Mouse (Mus musculus): ENCODE measurements around the gene Gigyf1. TPM values are rescaled to one million over a fixed set of nuclear protein-coding genes. Genes with fewer than 3 reads are reported as not detected.

Gene Gigyf1
- total RNA-seq, 4 experiments from 2014 or later, result 25.5 to 37.3 (median 27.2) TPM

DNA sequence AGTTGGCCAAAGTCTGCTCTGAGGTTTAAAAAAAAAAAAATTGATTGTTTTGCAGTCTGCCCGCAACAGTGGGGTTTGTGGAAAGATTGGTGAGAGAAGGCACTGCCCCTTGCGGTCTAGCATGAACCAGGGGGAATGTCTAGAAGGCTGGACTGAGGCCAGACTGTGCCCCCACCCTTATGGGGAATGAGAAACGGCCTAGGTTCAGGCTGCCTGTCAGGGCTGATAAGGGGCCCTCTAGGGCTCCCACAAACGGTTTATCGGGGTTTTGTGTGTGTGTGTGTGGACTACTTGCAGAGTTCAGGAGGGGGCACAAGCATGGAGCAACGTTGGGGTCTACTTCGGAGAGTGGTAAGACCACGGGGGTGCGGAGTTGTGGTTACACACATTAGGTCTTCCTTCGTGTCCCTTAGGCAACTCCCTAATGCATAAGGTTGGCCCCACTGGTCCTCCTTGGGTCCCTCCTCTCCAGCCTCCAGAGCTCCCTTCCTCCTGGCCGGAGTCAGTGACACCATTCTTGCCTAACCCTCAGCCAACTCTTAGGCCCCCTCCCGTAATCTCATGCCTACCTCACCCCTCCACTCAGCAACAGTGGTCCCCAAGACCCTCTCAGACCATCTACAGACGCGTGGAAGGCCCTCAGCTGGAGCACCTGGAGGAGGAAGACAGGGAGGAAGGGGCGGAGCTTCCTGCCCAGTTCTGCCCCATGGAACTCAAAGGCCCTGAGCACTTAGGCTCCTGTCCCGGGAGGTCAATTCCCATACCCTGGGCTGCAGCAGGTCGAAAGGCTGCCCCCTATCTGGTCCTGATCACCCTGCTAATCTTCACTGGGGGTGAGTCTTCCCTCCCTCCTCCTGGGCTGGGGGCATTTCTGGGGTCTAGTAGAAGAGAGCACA, 52.6 kb downstream of the Gigyf1 start:
- no peak for DNase-seq (ENCODE audit: low spot score)

DNA sequence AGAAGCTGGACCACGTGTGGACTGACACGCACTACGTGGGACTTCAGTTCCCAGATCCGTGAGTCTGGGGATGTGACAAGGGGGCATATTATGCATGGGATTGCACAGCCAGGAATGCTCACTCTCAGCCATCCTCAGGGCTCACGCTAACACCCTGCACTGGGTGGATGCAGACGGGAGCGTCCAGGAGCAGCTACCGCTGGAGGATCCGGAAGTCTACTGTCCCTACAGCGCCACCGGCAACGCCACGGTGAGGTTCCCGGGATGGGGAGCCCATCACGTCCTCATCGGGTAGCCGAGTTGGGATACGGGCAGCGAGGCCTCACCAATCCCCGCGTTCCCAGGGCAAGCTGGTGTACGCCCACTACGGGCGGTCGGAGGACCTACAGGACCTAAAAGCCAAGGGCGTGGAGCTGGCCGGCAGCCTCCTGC, 56.1 kb downstream of the Gigyf1 start:
- DNase-seq (ENCODE audit: low spot score), result peak; percentile 19

Small RNA genes lying within 50 kb of the gene (microRNA-seq; reads per million reads assigned to microRNA genes)
- not detected for gene Mir6418

Other genes with a start within 250 kb of the Gigyf1 start
- gene Ache, start 231.0 kb upstream of the Gigyf1 start, total RNA-seq (2022), result 1 to 10 TPM; 1.5 to 3.3 (median 1.9) TPM
- 10 to 100 TPM in 2 of 4 experiments, 1 to 10 TPM in 2; 7.7 to 10.4 (median 9.7) TPM for gene Ufsp1, start 223.9 kb upstream of the Gigyf1 start, total RNA-seq (2022)
- 10 to 100 TPM; 54.4 to 62.6 (median 60.3) TPM for gene Srrt, start 210.9 kb upstream of the Gigyf1 start, total RNA-seq (2022)
- 10 to 100 TPM; 11.5 to 13.2 (median 12.4) TPM for gene Trip6, start 204.1 kb upstream of the Gigyf1 start, total RNA-seq (2022)
- gene Slc12a9, start 185.0 kb upstream of the Gigyf1 start, total RNA-seq (2022), result 1 to 10 TPM; 1.3 to 2.1 (median 2.0) TPM
- gene Ephb4, start 168.4 kb upstream of the Gigyf1 start, total RNA-seq (2022), result 10 to 100 TPM; 43.7 to 47.3 (median 46.3) TPM
- gene Zan, start 41.5 kb upstream of the Gigyf1 start, total RNA-seq (2022), result not detected
- gene Pop7, start 16.0 kb upstream of the Gigyf1 start, total RNA-seq (2022), result 10 to 100 TPM; 15.0 to 18.3 (median 16.2) TPM
- gene Epo, start 14.7 kb downstream of the Gigyf1 start, total RNA-seq (2022), result not detected
- gene Gnb2, start 15.0 kb downstream of the Gigyf1 start, total RNA-seq (2022), result 100 to 1,000 TPM; 243 to 256 (median 246) TPM
- not detected for gene Actl6b, start 35.0 kb downstream of the Gigyf1 start, total RNA-seq (2022)
- gene Tfr2, start 51.3 kb downstream of the Gigyf1 start, total RNA-seq (2022), result under 1 TPM in 1 of 4 experiments, not detected in 3; 0.09 TPM
- gene Mospd3, start 82.5 kb downstream of the Gigyf1 start, total RNA-seq (2022), result 10 to 100 TPM in 3 of 4 experiments, 1 to 10 TPM in 1; 9.0 to 17.6 (median 14.4) TPM
- 10 to 100 TPM; 38.9 to 46.0 (median 42.2) TPM for gene Pcolce, start 95.2 kb downstream of the Gigyf1 start, total RNA-seq (2022)
- under 1 TPM; 0.19 to 0.29 (median 0.23) TPM for gene Fbxo24, start 110.5 kb downstream of the Gigyf1 start, total RNA-seq (2022)
- gene Lrch4, start 110.6 kb downstream of the Gigyf1 start, total RNA-seq (2022), result 10 to 100 TPM; 13.1 to 17.8 (median 17.1) TPM
- gene Gm20605, start 110.6 kb downstream of the Gigyf1 start, total RNA-seq (2022), result 1 to 10 TPM; 2.3 to 4.2 (median 2.7) TPM
- 1 to 10 TPM; 1.6 to 4.0 (median 2.8) TPM for gene Sap25, start 122.8 kb downstream of the Gigyf1 start, total RNA-seq (2022)
- under 1 TPM; 0.30 to 0.94 (median 0.56) TPM for gene Irs3, start 127.2 kb downstream of the Gigyf1 start, total RNA-seq (2022)
- gene Agfg2, start 166.2 kb downstream of the Gigyf1 start, total RNA-seq (2022), result 10 to 100 TPM; 13.1 to 23.0 (median 15.4) TPM
- under 1 TPM; 0.35 to 0.89 (median 0.81) TPM for gene Nyap1, start 223.1 kb downstream of the Gigyf1 start, total RNA-seq (2022)
- gene Tsc22d4, start 227.2 kb downstream of the Gigyf1 start, total RNA-seq (2022), result 100 to 1,000 TPM; 237 to 281 (median 242) TPM

All from heart, adult 8-10 months (tissue).